Mouse (Mus musculus) fibroblast of lung, adult 2 months (primary cell): ENCODE data around the gene Chchd1.
"Not testable (repeated sequence)": the region's sequence is repeated elsewhere in the genome, so short reads cannot be mapped to it uniquely, and the experiment has no call there.

Source experiments
- DNase-seq: peaks from one replicate; pipeline ENCODE4 v3.0.0-alpha.2; 2011; ENCODE audit warnings: low read depth

Chchd1 gene

DNA sequence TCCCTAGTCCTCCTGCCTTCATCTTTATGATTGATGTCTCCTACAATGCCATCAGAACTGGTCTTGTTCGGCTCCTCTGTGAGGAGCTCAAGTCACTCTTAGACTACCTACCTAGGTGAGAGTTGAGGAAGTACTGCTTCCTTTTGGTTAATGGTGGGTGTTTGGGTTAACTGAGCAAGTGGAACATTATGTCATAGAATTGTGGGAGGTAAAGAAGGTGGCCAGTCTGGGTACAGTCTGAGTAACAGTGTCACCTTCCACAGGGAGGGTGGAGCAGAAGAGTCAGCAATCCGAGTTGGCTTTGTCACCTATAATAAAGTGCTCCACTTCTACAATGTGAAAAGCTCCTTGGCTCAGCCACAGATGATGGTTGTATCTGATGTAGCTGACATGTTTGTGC lies 13.8 kb upstream of the Chchd1 start:
- no peak for DNase-seq

DNA sequence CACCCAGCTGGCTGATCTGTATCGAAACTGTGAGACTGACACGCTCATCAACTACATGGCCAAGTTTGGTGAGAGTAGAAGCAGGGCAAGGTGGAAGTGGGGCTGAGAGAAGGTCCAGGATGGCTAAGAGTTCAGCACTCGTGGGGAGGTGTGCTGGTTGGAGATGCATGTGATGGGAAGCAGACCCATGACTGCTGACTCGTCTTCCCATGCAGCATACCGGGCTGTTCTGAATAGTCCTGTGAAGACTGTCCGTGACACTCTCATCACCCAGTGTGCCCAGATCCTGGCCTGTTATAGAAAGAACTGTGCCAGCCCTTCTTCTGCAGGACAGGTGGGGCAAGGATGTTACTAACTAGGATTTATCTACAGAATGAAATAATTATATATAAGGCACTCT lies 11.0 kb upstream of the Chchd1 start:
- DNase-seq: no peak

DNA sequence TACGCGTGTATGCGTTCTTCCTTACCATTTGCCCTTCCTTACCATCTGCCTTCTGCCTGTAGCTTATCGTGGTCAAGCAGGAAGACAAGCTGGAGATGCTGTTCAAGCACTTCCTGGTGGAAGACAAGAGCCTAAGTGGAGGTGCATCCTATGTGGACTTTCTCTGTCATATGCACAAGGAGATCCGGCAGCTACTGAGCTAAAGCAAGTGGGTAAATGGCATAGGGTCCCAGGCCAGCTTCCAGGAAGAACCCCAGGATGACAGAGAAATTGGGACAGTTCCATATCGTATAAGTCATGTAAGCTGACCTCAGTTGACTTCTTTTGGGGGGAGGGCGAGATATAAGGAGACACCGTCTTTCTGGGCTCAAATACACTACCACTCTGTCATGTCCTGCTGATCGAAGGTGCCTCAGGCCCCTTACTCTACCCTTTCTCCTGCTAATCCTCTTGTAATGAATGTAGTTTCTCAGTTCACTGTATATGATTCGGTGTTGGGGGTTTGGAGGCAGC lies 9.2 kb upstream of the Chchd1 start:
- no peak for DNase-seq

DNA sequence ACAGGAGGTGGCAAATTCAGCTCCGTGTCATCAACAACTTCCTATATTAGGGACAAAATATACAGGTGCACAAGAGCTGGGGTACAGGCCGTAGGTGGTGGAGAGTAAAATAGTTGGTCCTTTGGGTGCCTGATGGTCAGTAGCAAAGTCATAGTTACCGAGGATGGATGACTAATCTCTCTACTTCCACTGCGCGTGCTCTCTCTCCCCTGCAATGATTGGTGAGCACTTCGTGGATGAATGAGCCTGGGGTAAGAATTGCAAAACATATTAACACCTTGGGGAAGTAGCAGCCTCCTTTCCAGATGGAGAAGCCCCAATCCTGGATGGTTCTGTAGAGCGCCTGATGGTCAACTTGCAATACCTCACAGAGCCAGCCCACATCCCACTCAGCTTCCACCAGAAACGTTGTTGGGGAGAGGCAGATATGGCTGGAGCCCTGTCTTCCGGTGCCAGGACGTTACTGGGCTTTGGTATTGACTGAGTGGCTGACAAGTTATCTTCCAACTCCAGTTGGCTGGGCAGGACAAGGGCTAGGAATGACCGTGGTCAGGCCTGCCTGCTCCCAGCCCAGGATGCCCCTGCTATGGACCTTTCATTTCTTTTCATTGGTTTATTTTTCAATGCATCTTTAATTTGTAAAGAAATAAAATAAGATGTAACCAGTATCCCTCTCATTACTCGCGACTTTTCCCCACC lies 8.5 kb upstream of the Chchd1 start:
- DNase-seq: no peak

DNA sequence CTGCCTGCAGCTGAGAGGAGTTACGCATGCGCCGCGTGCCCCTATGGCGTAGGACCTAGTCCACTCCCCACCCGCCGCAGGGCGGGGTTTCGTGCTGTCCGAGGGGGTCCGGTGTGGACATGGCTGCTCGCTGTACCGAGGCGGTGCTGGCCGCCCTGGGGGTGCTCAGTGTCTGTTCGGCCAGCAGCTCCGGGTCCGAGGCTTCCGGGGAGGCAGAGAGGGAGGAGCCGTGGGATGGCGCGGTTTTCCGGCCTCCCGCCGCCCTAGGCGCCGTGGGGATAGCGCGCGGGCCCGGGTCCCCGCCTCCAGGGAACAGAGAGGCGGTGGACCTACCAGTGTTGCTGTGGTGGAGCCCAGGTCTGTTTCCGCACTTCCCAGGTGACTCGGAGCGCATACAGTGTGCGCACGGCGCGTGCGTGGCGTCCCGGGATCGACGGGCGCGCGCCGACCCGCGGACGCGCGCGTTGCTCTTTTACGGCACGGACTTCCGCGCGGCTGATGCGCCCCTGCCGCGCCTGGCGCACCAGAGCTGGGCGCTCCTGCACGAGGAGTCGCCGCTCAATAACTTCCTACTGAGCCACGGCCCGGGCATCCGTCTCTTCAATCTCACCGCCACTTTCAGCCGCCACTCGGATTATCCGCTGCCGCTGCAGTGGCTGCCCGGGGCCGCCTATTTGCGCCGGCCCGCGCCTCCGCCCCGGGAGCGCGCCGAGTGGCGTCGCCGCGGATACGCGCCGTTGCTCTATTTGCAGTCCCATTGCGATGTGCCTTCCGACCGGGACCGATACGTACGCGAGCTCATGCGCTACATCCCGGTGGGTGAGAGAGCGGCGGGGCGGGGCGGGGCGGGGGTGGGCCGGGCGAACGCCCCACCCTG lies 7.7 kb upstream of the Chchd1 start, which contains the start of gene Fut11:
Gene Fut11 (plus strand): TSS at position 85 of the 877 bp plus-strand sequence.
- no peak for DNase-seq

DNA sequence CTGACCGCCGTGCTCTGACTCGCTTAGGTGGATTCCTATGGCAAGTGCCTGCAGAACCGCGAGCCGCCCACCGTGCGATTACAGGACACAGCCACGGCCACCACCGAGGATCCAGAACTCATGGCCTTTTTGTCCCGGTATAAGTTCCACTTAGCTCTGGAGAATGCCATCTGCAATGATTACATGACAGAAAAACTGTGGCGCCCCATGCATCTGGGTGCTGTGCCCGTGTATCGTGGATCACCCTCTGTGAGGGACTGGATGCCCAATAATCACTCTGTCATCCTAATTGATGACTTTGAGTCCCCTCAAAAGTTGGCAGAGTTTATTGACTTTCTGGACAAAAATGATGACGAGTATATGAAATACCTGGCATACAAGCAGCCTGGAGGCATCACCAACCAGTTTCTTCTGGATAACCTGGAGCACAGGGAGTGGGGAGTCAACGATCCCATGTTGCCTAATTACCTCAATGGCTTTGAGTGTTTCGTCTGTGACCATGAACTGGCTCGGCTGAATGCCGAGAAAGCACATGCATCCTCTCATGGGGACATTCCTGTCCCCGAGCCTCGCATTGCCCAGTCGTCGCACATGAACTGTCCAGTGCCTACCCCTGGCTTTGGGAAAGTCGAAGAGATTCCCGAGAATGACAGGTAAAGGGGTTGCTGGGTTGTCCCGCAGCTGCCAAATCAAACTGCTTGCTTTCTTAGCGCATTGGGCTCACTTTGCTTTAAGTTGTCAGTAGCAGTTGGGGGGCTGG lies 6.9 kb upstream of the Chchd1 start:
- DNase-seq: no peak

DNA sequence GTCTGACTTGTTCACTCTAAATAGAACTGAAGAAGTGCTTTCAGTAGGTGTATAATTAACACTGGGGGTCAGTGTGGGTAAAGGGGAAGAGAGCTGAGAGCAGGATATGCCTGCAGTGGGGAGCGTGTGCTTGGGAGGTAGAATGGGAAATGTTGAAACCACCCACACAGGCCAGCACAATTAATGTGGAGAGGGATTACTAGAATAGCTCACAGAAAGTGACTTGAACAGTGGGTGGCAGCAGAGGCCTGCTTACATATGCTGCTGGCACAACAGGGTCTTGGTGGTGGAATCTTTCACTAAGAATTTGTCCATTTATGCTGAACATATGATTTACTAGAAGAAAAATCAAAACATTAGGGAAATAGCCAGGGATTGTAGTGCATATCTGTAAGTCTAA lies 5.8 kb upstream of the Chchd1 start:
- DNase-seq: no peak

DNA sequence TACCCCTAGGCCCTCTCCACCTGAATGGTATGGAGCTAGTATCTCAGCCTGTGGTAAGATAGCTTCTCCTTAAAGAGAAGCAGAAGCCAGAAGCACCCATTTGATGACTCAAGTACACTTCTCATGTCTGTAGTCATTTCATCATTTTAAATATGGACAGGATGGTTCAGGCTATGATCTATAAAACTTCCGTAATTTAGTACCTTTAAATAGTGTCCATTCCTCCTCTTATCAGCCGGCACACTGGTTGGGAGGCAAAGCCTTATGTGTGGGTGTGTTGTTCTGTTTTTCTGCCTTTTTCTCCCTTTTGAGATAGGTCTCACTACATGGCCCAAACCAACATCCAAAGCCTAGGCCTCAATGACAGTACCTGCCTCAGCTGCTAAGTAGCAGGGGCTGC lies 4.3 kb upstream of the Chchd1 start:
- DNase-seq: no peak

DNA sequence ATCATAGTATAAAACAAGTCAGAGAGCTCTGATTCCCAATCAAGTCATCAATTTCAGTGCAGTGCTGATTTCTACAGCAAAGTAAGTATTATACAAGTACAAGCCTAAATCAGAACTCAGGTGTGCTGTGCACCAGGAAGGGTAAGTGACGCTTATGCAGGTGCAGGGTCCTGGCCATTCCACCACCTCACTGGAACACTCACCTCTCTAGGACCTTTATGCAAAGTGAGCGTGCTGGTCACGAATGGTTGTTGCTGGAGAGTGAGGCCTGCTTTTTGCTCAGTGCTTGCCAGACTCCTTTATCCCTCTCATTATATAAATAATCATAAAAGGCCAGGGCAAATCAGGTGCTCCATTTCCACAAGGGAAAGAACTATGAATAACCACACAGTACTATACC lies 2.4 kb upstream of the Chchd1 start:
- DNase-seq: no peak

DNA sequence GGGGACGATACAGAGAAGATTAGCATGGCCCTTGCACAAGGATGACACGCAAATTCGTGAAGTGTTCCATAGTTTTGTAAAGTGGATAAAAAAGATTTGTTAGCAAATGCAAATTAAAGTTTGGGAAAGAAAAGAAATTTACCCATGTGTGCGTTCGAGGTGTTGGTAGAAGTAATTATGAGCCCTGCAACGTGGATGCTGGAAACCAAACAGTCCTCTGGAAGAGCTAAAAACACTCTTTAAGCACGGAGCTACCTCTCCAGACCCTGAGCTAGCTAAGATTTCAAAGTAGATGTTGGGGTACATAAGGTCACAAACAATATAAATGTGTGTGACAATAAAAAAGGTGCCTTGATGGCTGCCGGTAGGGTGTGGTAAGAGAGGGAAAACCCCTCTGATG lies 1.3 kb upstream of the Chchd1 start:
- DNase-seq: no peak

DNA sequence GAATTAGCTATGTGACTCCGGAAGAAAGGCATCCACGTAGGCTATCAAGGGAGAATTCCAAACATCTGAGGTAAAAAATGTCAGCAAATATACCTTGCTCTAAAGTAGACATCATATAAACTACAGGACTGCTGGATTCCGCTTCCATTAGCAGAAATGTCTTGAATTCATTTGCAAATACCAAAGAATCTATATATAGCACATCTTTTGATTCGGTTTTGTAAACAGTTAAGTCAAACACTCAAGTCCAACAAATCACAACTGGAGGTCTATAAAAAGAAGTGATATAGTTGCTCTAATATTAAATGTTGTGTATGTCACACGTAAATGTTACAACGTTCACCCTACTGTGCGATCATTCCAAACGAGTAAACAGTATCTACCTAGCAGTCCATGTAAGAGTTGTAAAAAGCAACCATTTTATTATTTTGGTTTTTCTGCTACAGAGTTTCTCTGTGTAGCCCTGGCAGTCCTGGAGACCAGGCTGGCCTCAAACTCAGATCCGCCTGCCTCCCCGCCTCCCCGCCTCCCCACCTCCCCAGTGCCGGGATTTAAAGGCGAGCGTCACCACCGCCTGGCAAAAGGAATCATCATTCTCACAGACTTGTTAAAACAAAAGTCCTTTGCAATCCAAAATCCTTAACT lies 588 bp upstream of the Chchd1 start:
- DNase-seq: no peak

DNA sequence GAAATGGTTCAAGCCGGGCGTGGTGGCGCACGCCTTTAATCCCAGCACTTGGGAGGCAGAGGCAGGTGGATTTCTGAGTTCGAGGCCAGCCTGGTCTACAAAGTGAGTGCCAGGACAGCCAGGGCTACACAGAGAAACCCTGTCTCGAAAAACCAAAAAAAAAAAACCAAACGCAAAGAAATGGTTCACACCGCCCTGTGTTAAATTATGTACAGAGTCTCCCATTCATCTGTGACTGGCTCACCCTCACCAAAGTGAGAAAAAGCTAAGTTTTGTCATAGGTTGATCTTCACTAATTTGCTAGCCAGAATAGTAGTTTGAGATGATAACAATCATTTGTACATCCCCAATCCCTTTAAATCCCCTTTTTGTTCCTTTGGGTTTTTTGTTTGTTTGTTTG lies 655 bp downstream of the Chchd1 start:
- not testable (repeated sequence) for DNase-seq

DNA sequence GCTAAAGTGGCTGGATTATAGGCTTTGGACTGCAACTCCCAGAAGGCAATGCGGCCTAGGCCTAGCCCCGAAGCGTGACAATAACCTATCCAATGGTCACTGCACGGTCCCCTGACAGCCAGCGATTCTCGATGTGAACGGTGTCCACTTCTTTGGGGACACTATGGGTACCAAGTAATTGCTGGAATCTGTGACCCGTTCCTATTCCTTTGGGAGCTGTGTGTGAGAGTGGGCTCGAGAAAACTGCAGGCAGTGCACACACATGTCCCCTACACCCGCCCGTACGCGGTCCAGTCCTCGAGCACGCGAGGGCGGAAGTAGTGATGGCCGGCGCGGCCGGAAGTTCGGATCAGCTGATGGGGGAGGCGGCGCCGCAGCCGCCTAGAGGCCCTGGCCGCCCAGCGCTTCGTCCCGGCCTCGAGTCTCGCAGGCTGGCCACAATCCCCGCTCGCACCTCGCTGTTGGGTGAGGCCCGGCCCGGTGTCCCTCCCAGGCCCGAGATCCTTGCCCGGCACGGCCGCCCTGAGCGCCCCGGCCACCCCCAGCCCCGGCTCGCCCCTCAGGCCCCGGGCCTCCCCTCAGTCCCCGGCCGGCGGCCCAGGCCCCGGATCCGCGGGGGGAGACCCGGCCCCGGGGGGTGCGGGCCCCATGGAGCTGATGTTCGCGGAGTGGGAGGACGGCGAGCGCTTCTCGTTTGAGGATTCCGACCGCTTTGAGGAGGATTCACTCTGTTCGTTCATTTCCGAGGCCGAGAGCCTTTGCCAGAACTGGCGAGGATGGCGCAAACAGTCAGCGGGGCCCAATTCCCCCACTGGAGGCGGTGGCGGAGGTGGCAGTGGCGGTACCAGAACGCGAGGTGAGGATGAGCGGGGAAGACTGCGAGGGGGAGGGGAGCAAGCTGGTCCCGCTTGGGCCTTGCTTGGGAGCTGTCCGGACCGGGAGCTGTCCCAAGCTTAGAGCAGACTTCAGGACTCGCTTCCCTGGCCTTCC lies 4.7 kb downstream of the Chchd1 start, which contains the start of gene Zswim8:
Gene Zswim8 (plus strand): TSS at position 352 of the 990 bp plus-strand sequence.
- peak; percentile 87 for DNase-seq

DNA sequence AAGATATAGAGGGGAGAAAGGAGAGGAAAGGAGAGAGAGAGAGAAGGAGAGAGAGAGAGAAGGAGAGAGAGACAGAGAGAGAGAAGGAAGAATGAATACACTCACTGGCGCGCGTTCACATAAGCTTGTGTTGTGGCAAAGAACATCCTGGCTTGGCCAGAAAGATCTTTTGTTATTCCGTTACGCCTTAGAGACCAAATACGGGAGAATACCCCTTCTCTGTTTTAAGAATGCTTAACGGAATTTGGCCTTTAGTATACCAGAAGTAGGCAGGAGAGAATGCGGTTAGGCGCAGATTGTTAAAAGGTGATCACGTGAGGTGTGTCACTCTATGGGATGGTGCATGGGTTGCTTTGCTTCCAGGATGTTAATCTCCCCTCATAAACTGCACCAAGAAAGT lies 5.4 kb downstream of the Chchd1 start:
- DNase-seq: no peak

DNA sequence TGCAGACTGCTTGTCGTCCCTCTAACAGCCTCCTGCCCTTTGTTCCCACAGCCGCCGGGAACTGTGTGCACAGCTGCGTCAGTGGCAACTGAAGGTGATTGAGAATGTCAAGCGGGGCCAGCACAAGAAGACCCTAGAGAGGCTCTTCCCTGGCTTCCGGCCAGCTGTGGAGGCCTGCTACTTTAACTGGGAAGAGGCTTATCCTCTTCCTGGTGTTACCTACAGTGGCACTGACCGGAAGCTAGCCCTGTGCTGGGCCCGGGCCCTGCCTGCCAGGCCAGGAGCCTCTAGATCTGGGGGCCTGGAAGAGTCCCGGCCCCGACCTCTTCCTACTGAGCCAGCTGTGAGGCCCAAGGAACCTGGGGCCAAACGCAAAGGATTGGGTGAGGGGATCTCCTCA lies 11.0 kb downstream of the Chchd1 start:
- DNase-seq: no peak

DNA sequence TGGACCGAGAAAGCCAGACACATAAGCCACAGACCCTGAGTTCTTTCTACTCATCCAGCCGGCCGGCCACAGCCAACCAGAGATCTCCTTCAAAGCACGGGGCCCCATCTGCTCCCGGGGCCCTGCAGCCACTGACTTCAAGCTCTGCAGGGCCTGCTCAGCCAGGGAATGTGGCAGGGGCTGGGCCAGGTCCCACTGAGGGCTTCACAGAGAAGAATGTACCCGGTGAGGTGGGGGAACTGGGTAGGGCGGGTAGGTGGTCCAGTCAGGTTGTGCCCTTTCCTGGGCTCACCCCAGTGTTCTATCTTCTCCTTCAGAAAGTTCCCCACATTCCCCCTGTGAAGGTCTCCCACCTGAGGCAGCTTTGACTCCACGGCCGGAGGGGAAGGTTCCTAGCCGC lies 15.6 kb downstream of the Chchd1 start:
- no peak for DNase-seq

DNA sequence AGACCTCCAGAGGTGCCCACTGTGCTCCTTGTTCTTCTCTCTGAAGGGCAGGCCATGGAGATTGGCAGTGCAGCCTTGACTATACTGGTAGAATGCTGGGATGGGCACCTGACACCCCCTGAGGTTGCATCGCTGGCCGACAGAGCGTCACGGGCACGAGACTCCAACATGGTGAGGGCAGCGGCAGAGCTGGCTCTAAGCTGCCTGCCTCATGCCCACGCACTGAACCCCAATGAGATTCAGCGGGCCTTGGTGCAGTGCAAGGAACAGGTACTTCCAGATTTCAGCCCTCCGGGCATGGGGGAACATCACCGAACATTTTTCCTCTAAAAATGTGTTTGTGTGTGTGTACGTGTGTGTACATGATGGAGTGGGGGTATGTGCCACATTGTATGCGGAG lies 17.0 kb downstream of the Chchd1 start:
- DNase-seq: no peak

DNA sequence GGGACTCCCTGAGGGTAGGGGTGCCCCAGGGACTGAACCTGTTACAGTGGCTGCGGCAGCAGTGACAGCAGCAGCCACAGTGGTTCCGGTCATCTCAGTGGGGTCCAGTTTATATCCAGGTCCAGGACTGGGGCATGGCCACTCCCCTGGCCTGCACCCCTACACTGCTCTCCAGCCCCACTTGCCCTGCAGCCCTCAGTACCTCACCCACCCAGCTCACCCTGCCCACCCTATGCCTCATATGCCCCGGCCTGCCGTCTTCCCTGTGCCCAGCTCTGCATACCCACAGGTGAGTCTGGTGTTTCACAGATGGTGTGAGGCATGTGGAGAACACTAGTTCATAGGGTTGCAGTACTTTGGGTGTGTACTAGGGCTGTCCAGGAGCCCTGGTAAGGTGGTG lies 18.6 kb downstream of the Chchd1 start:
- DNase-seq: no peak

DNA sequence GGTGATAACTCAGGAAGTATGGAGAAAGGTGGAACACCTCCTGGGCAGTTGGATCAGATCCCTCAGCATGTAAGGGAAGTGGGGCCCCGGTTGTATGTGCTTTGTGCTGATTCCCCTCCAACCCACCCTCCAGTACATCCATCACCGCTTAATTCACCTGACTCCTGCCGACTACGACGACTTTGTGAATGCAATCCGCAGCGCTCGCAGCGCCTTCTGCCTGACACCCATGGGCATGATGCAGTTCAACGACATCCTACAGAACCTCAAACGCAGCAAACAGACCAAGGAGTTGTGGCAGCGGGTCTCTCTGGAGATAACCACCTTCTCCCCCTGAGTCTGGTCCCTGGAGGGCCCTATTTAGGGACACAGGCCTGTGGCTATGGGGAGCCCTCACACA lies 20.2 kb downstream of the Chchd1 start:
- DNase-seq: no peak

DNA sequence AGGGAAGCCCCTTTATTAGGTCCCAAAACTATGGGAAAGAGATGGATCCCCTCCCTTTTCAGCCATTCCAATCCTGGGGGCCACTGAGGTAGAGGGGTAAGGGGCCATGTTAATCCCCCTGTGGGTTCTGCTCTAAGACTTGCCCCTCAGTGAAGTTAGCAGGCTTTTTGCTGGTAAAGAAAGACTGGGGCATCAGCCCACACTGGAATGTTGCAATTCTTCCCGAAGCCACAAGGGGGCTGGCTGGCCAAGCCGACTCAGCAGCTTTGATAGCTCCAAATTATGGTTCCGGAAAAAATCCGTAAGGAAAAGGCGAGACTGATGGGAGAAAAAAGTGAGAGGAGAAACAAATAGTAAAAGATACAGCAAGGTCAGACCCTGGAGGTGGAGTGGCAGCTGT lies 21.2 kb downstream of the Chchd1 start:
- DNase-seq: no peak
